Mouse (Mus musculus): ENCODE results near the gene Palm3. TPM values are rescaled to one million over a fixed set of nuclear protein-coding genes. Genes with fewer than 3 reads are reported as not detected.

The Palm3 gene
- polyA plus RNA-seq, 1 experiment = 7.9 TPM

- Histone ChIP-seq H3K27me3 (replicated peaks; ENCODE audit: control insufficient read depth, insufficient read depth, low read length) (no peaks in the 10 kb centered on the region), H3K27ac (ENCODE audit: insufficient read depth, low read depth, low read length) (no peak overlapping the region), H3K36me3 (ENCODE audit: control insufficient read depth, insufficient read depth, low read length) (no peaks in the 10 kb centered on the region), H3K4me1 (ENCODE audit: control insufficient read depth, insufficient read depth, low read length) (no peaks in the 10 kb centered on the region), H3K4me3 (ENCODE audit: insufficient read depth, low read depth, low read length) (no peak overlapping the region)
- no peak for DNase-seq
- 55% methylated on average over 12 of the region's 12 CpGs for WGBS
- TF ChIP-seq POLR2A (IDR thresholded peaks at IDR 0.05; ENCODE audit: low read depth, low read length) (no peak), CTCF (conservative IDR thresholded peaks at IDR 0.05; ENCODE audit: insufficient read depth, insufficient read length, low read depth, low read length) (no peak)
These were observed 21.7 kb downstream of the Palm3 start for GRCm38 (mm10) chr8:84042948-84043342.

- 40% methylated on average over 7 of the region's 7 CpGs for WGBS
- H3K4me3 ChIP-seq (ENCODE audit: insufficient read depth, low read depth, low read length) = no peak overlapping the region
These were observed 22.8 kb downstream of the Palm3 start for GRCm38 (mm10) chr8:84044103-84044502.

GRCm38 (mm10) chr8:84044900-84045299 is 23.6 kb downstream of the Palm3 start, which contains the start of gene Rln3:
Gene Rln3 (minus strand): TSS chr8:84045000.
- Histone ChIP-seq H3K4me1 (ENCODE audit: control insufficient read depth, insufficient read depth, low read length) (no peaks in the 10 kb centered on the region), H3K27me3 (replicated peaks; ENCODE audit: control insufficient read depth, insufficient read depth, low read length) (no peaks in the 10 kb centered on the region), H3K27ac (ENCODE audit: insufficient read depth, low read depth, low read length) (no peak within 1 kb of the TSS), H3K36me3 (ENCODE audit: control insufficient read depth, insufficient read depth, low read length) (no peaks in the 10 kb centered on the region), H3K4me3 (ENCODE audit: insufficient read depth, low read depth, low read length) (no peak within 1 kb of the TSS)
- TF ChIP-seq POLR2A (IDR thresholded peaks at IDR 0.05; ENCODE audit: low read depth, low read length) (no peak), CTCF (conservative IDR thresholded peaks at IDR 0.05; ENCODE audit: insufficient read depth, insufficient read length, low read depth, low read length) (no peak)
- 41% methylated on average over 9 of the region's 9 CpGs for whole genome bisulfite sequencing
- DNase-seq = no peak

More at GRCm38 (mm10) chr8:84044103-84044502, 22.8 kb downstream of the Palm3 start:
- TF ChIP-seq POLR2A (IDR thresholded peaks at IDR 0.05; ENCODE audit: low read depth, low read length) = no peak
- no peak for TF ChIP-seq CTCF (conservative IDR thresholded peaks at IDR 0.05; ENCODE audit: insufficient read depth, insufficient read length, low read depth, low read length)
- no peaks in the 10 kb centered on the region for H3K4me1 ChIP-seq (ENCODE audit: control insufficient read depth, insufficient read depth, low read length)
- DNase-seq = no peak
- H3K36me3 ChIP-seq (ENCODE audit: control insufficient read depth, insufficient read depth, low read length) = no peaks in the 10 kb centered on the region
- H3K27me3 ChIP-seq (replicated peaks; ENCODE audit: control insufficient read depth, insufficient read depth, low read length) = no peaks in the 10 kb centered on the region
- no peak overlapping the region for H3K27ac ChIP-seq (ENCODE audit: insufficient read depth, low read depth, low read length)

- no peaks in the 10 kb centered on the region for H3K36me3 ChIP-seq (ENCODE audit: control insufficient read depth, insufficient read depth, low read length)
- no peak overlapping the region for H3K4me3 ChIP-seq (ENCODE audit: insufficient read depth, low read depth, low read length)
- no peak for DNase-seq
- no peaks in the 10 kb centered on the region for H3K27me3 ChIP-seq (replicated peaks; ENCODE audit: control insufficient read depth, insufficient read depth, low read length)
- H3K4me1 ChIP-seq (ENCODE audit: control insufficient read depth, insufficient read depth, low read length) = no peaks in the 10 kb centered on the region
- no peak overlapping the region for H3K27ac ChIP-seq (ENCODE audit: insufficient read depth, low read depth, low read length)
- 90% methylated on average over 3 of the region's 3 CpGs for WGBS
- no peak for TF ChIP-seq POLR2A (IDR thresholded peaks at IDR 0.05; ENCODE audit: low read depth, low read length)
- TF ChIP-seq CTCF (conservative IDR thresholded peaks at IDR 0.05; ENCODE audit: insufficient read depth, insufficient read length, low read depth, low read length) = no peak
These were observed 25.2 kb downstream of the Palm3 start for GRCm38 (mm10) chr8:84046505-84046904.

- 74% methylated on average over 5 of the region's 5 CpGs for WGBS
- H3K36me3 ChIP-seq (ENCODE audit: control insufficient read depth, insufficient read depth, low read length) = no peaks in the 10 kb centered on the region
- no peak for DNase-seq
- H3K4me3 ChIP-seq (ENCODE audit: insufficient read depth, low read depth, low read length) = no peak overlapping the region
- no peaks in the 10 kb centered on the region for H3K4me1 ChIP-seq (ENCODE audit: control insufficient read depth, insufficient read depth, low read length)
- H3K27me3 ChIP-seq (replicated peaks; ENCODE audit: control insufficient read depth, insufficient read depth, low read length) = no peaks in the 10 kb centered on the region
- TF ChIP-seq CTCF (conservative IDR thresholded peaks at IDR 0.05; ENCODE audit: insufficient read depth, insufficient read length, low read depth, low read length) (no peak), POLR2A (IDR thresholded peaks at IDR 0.05; ENCODE audit: low read depth, low read length) (no peak)
- H3K27ac ChIP-seq (ENCODE audit: insufficient read depth, low read depth, low read length) = no peak overlapping the region
These were observed 26.9 kb downstream of the Palm3 start for GRCm38 (mm10) chr8:84048171-84048570.

GRCm38 (mm10) chr8:84052746-84053145 is 31.5 kb downstream of the Palm3 start:
- TF ChIP-seq CTCF (conservative IDR thresholded peaks at IDR 0.05; ENCODE audit: insufficient read depth, insufficient read length, low read depth, low read length) (no peak), POLR2A (IDR thresholded peaks at IDR 0.05; ENCODE audit: low read depth, low read length) (no peak)
- Histone ChIP-seq H3K27me3 (replicated peaks; ENCODE audit: control insufficient read depth, insufficient read depth, low read length) (no peaks in the 10 kb centered on the region), H3K4me3 (ENCODE audit: insufficient read depth, low read depth, low read length) (no peak overlapping the region), H3K4me1 (ENCODE audit: control insufficient read depth, insufficient read depth, low read length) (no peaks in the 10 kb centered on the region), H3K36me3 (ENCODE audit: control insufficient read depth, insufficient read depth, low read length) (no peaks in the 10 kb centered on the region), H3K27ac (ENCODE audit: insufficient read depth, low read depth, low read length) (no peak overlapping the region)
- DNase-seq = no peak
- WGBS = 79% methylated on average over 3 of the region's 3 CpGs

- WGBS = 95% methylated on average over 5 of the region's 5 CpGs
- Histone ChIP-seq H3K4me3 (ENCODE audit: insufficient read depth, low read depth, low read length) (no peak overlapping the region), H3K4me1 (ENCODE audit: control insufficient read depth, insufficient read depth, low read length) (no peaks in the 10 kb centered on the region), H3K36me3 (ENCODE audit: control insufficient read depth, insufficient read depth, low read length) (no peaks in the 10 kb centered on the region), H3K27ac (ENCODE audit: insufficient read depth, low read depth, low read length) (no peak overlapping the region), H3K27me3 (replicated peaks; ENCODE audit: control insufficient read depth, insufficient read depth, low read length) (no peaks in the 10 kb centered on the region)
- DNase-seq = no peak
- TF ChIP-seq CTCF (conservative IDR thresholded peaks at IDR 0.05; ENCODE audit: insufficient read depth, insufficient read length, low read depth, low read length) (no peak), POLR2A (IDR thresholded peaks at IDR 0.05; ENCODE audit: low read depth, low read length) (no peak)
These were observed 32.0 kb downstream of the Palm3 start for GRCm38 (mm10) chr8:84053229-84053628.

All from kidney, adult 2 months (tissue).